Mouse (Mus musculus) intestine, postnatal 0 days (tissue): Measurements from ENCODE around the gene C3. TPM values are rescaled to one million over a fixed set of nuclear protein-coding genes. Genes with fewer than 3 reads are reported as not detected.
A peak's percentile ranks its signal among the peaks of the same experiment; 100 is the strongest.

ENCODE experiments used
- ATAC-seq: fragments of 200-750 bp; cut with Nextera tagmentation; 2 replicates; pipeline ENCODE4 v1.8.0; 2017; ENCODE audit warnings: mild to moderate bottlenecking, moderate TSS enrichment, moderate library complexity
- H3K27ac ChIP-seq: fragments of 300-500 bp; sonication (generic); 2 replicates; pipeline ENCODE4 v1.5.1; 2014; ENCODE audit warnings: mild to moderate bottlenecking, low read depth, low read length, moderate library complexity
- H3K27me3 ChIP-seq: fragments of 300-500 bp; sonication (generic); replicated peaks from 2 replicates; pipeline ENCODE4 v1.6.1; 2014; ENCODE audit warnings: low read length, mixed read lengths; ENCODE audit not compliant: control insufficient read depth, insufficient read depth
- H3K36me3 ChIP-seq: fragments of 300-500 bp; sonication (generic); 2 replicates; pipeline ENCODE4 v1.6.1; 2014; ENCODE audit warnings: mild to moderate bottlenecking, moderate library complexity; ENCODE audit not compliant: control insufficient read depth, insufficient read depth
- H3K4me1 ChIP-seq: fragments of 300-500 bp; sonication (generic); replicated peaks from 2 replicates; pipeline ENCODE4 v1.6.1; 2014; ENCODE audit warnings: antibody characterized with exemption, low read length, mixed read lengths; ENCODE audit not compliant: control insufficient read depth, insufficient read depth
- H3K4me2 ChIP-seq: fragments of 300-500 bp; sonication (generic); replicated peaks from 2 replicates; pipeline ENCODE4 v1.6.1; 2014; ENCODE audit warnings: low read depth, mild to moderate bottlenecking, moderate library complexity
- H3K4me3 ChIP-seq: fragments of 300-500 bp; sonication (generic); 2 replicates; pipeline ENCODE4 v1.5.1; 2014; ENCODE audit warnings: low read depth, low read length
- H3K9ac ChIP-seq: fragments of 300-500 bp; sonication (generic); 2 replicates; pipeline ENCODE4 v1.6.1; 2014; ENCODE audit warnings: mild to moderate bottlenecking, low read depth, low read length
- H3K9me3 ChIP-seq: fragments of 300-500 bp; sonication (generic); 2 replicates; pipeline ENCODE4 v1.6.1; 2016; ENCODE audit warnings: mixed run types; ENCODE audit not compliant: control insufficient read depth
- CTCF ChIP-seq: sonication (generic); IDR thresholded peaks from 2 replicates; pipeline ENCODE4 v1.5.1; 2016; ENCODE audit warnings: low read depth, mild to moderate bottlenecking, control low read depth, antibody characterized with exemption, moderate library complexity
- WGBS: fragments of 180-500 bp; shearing (Covaris S2); extraction: QIAGEN DNeasy Blood & Tissue Kit; methylation state at CpG from one replicate; pipeline ENCODE4 v1.1.7; 2014; 5-methylcytosine and 5-hydroxymethylcytosine counted together
- polyA plus RNA-seq: library from polyadenylated mRNA; unstranded; fragments of >200 nt; fragmentation: Nextera tagmentation; extraction: Ambion mirVana; gene quantifications from 2 replicates; pipeline ENCODE4 v1.2.1, GENCODE M21; 2015

The C3 gene
- polyA plus RNA-seq, 1 experiment from 2014 or later: 19.5 TPM

- Histone ChIP-seq H3K4me1 (peaks cover 8% of the 10 kb centered on the region; the same call in 1 of the 2 replicates), H3K27ac (peak within 1 kb of the TSS; percentile 85), H3K27me3 (no peaks in the 10 kb centered on the region), H3K9ac (peak within 1 kb of the TSS; percentile 68), H3K4me3 (peak within 1 kb of the TSS; percentile 88), H3K36me3 (peaks cover 2% of the 10 kb centered on the region), H3K9me3 (no peaks in the 10 kb centered on the region), H3K4me2 (peak within 1 kb of the TSS; percentile 92)
- ATAC-seq: peak; percentile 62
- TF ChIP-seq CTCF: peak; percentile 93
- WGBS: under 1% methylated on average over 12 of the region's 12 CpGs
Observed at GRCm38 (mm10) chr17:57248201-57248699, 20.3 kb upstream of the C3 start, which contains the start of gene Gpr108. Gene Gpr108 (minus strand): TSS chr17:57248446.

- peaks cover 6% of the 10 kb centered on the region; the same call in 1 of the 2 replicates for H3K36me3 ChIP-seq
- peak overlapping the region; percentile 68 for H3K9ac ChIP-seq
- under 1% methylated on average over 46 of the region's 46 CpGs for WGBS
- no peaks in the 10 kb centered on the region for H3K9me3 ChIP-seq
- no peak for TF ChIP-seq CTCF
- H3K4me2 ChIP-seq: peak overlapping the region; percentile 92
- peaks cover 8% of the 10 kb centered on the region; the same call in 1 of the 2 replicates for H3K4me1 ChIP-seq
- ATAC-seq: peak; percentile 87
- no peaks in the 10 kb centered on the region for H3K27me3 ChIP-seq
- H3K27ac ChIP-seq: peak overlapping the region; percentile 85
- peak overlapping the region; percentile 88 for H3K4me3 ChIP-seq
Observed at GRCm38 (mm10) chr17:57247393-57248200, 19.7 kb upstream of the C3 start.

DNA sequence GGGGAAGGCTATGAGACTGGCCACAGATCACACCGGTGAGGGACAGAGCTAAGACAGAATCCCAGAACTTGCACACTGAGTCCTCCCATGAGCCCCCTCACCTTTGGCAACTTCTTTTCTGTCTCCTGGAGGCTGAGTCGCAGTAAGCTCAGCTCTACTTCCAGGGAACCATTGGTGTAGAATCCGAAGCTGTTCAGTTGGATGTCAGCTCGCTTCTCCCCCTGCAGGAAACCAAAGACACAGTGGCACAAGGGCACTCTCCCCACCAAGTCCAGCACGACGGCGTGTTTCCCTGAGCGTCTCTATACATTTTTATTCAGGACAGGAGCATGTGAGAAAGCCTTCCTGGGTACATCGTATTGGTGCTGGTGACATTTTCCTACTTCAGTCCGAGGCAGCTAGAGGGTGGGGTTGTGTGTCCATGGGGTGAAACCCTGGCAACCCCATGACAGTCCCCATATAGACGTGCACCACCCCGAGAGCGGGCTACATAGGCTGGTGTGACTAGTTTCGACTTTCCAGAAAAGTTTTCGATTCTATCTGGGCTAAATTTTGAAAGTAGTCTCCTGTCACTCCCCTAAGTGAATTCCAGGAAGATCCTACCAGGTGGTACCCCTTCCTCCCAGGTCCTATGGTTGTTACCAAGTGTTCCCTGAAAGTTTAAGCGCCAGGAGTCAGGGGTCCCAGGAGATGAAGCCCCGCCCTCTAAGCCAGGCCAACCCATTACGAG, 18.9 kb upstream of the C3 start:
- H3K9me3 ChIP-seq: no peaks in the 10 kb centered on the region
- 3% methylated on average over 18 of the region's 18 CpGs for WGBS

DNA sequence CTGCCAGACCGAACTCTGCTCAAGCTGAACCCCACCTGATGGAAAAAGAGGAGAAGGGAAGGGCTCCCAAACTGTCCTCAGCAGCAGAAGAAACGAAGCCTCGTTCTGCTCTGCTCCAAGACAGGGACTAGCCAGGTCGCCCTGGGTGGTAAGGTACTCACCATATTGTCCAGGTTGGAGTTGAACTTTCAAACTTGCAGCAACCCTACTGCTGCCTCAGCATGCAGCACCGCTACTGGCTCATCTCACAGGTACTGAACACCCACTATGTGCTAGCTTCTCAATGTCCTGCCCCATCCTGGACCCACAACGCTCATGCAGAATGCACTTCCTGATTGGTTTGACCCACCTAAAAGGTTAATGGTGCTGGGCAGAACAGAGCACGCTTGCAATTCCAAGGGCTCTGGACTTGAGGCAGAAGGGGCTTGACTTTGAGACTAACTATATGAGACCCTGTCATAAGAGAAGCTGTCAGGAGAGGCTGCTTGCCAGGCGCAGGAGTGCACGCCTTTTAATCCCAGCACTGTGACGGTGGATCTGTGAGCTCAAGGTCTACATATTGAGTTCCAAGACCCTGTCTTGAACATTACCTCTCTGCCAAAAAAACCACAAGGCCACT, 17.5 kb upstream of the C3 start:
- H3K9ac ChIP-seq: no peak overlapping the region
- H3K9me3 ChIP-seq: no peaks in the 10 kb centered on the region
- H3K27me3 ChIP-seq: no peaks in the 10 kb centered on the region
- no peaks in the 10 kb centered on the region for H3K4me1 ChIP-seq
- H3K36me3 ChIP-seq: peaks cover 13% of the 10 kb centered on the region
- no peak for ATAC-seq
- TF ChIP-seq CTCF: no peak
- WGBS: 87% methylated on average over 10 of the region's 10 CpGs
- H3K4me3 ChIP-seq: no peak overlapping the region
- H3K27ac ChIP-seq: no peak overlapping the region
- no peak overlapping the region for H3K4me2 ChIP-seq

More for the DNA sequence above, 18.9 kb upstream of the C3 start:
- Histone ChIP-seq H3K27me3 (no peaks in the 10 kb centered on the region), H3K27ac (peak overlapping the region; percentile 85), H3K36me3 (peaks cover 9% of the 10 kb centered on the region), H3K4me2 (peak overlapping the region; percentile 80), H3K4me1 (peaks cover 8% of the 10 kb centered on the region; the same call in 1 of the 2 replicates), H3K9ac (peak overlapping the region; percentile 68), H3K4me3 (peak overlapping the region; percentile 88)
- no peak for ATAC-seq
- peak; percentile 66 for TF ChIP-seq CTCF

DNA sequence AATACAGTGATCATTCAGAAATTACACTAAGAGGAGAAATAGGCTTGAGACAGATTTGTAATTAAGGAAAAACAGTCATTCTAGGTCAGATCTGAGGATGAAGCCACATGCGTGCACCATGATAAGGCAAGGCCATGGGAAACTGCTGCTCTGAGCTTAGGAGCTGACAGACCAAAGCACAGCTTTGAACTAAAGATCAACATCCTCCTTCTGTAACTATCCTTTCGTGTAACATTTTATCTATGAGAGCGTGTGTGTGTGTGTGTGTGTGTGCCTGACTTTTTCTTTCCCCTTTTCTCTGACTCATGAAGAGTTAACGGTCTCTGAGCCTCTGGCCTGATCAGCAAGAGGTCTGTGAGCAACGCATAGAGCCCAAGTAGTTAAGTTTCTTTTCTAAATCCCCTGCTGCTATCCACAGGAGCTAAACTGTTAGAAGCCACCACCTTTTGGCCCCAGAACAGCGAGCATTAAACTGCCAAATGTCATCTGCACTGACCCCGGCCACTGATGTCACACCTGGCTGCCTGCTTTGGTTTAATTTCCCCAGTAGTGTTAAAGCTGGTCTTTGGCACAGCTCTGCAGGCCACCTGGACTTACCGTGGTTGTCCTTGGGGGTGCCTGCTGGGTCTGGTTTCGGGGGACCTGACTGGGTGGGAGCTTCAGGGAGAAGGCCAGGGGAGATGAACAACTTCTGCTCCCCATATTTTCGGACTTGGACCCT, 15.9 kb upstream of the C3 start:
- no peaks in the 10 kb centered on the region for H3K27me3 ChIP-seq
- H3K36me3 ChIP-seq: peaks cover 13% of the 10 kb centered on the region
- no peak for TF ChIP-seq CTCF
- H3K9ac ChIP-seq: no peak overlapping the region
- no peaks in the 10 kb centered on the region for H3K4me1 ChIP-seq
- WGBS: 76% methylated on average over 10 of the region's 10 CpGs
- no peak overlapping the region for H3K4me3 ChIP-seq
- no peak overlapping the region for H3K4me2 ChIP-seq
- no peak for ATAC-seq
- H3K9me3 ChIP-seq: no peaks in the 10 kb centered on the region
- no peak overlapping the region for H3K27ac ChIP-seq
